Mouse (Mus musculus): ENCODE measurements around the gene Mcat. TPM values are rescaled to one million over a fixed set of nuclear protein-coding genes. Genes with fewer than 3 reads are reported as not detected.
"Not testable (repeated sequence)": the region's sequence is repeated elsewhere in the genome, so short reads cannot be mapped to it uniquely, and the experiment has no call there.

The Mcat gene
- total RNA-seq, 2 experiments from 2014 or later: 31.1 to 41.3 TPM

GRCm38 (mm10) chr15:83512489-83513281 lies 50.9 kb downstream of the Mcat start:
- DNase-seq (ENCODE audit: low spot score in 2 of 2): no peak

DNA sequence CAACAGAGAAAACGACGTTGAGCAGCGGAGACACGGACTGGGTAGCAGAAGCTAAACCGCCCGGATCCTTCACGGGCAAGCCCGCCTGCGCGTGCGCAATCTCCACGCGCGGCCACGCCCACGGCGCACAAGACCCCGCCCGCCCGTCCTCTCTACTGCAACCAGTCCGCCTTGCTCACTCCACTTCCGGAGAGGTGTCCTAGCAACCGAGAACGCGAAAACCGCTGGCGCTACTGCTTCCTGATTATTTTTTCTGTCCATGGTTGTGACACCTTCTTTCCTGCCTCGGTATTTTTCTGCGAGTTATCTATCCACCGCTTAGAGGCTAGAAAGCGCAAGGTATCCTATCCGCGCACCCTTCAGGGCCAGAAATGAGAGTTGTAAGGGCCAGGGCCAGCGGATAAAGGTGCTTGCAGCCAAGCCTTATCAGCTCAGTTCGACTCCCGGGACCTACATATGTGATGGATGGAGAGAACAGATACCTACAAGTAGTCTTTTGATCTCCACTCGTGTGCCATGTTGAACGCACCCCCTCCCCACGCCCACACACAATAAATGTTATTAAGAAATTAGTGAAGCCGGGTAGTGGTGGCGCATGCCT lies 52.7 kb downstream of the Mcat start, which contains the start of gene Ttll1:
TSS of gene Ttll1 (minus strand) at position 89 of the 601 bp plus-strand sequence.
- peak; percentile 96 for DNase-seq (ENCODE audit: low spot score in 2 of 2)

DNA sequence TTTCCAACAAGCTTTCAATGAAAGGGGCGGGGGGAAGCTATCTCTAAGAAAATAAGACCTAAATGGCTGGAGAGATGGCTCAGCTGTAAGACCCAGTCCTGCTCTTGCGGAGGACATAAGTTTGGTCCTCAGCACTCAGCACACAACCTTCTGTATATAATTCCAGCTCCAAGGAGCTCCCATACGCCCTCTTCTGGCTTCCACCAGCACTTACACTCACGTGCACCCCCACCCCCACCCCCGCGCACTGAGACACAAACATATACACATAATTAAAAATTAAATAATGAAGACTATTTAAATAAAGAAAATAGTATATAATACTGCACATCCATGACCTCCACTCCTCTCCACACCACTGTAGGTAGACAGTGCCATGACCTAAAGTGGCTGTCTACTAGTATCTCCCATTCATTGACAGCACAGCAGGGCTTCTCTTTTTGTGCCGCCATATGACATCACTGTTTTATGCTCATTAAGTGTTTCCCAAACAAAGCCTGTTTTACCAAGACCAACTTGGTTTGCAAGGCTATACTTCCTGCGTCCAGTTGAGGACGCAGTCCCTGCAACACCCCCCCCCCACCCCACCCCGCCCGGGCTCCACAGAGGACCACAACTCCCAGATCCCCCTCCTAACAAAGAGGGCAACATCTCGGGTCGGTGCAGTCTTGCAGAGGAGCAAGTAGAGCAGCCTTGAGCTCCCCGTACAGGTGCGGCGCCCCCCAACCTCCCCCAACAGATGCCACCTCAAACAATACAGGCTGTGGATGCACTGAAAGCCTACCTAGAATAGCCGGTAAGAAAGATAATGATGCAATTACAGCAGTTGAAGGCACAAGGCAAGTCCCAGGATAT lies 53.4 kb downstream of the Mcat start:
- DNase-seq (ENCODE audit: low spot score in 2 of 2): no peak

DNA sequence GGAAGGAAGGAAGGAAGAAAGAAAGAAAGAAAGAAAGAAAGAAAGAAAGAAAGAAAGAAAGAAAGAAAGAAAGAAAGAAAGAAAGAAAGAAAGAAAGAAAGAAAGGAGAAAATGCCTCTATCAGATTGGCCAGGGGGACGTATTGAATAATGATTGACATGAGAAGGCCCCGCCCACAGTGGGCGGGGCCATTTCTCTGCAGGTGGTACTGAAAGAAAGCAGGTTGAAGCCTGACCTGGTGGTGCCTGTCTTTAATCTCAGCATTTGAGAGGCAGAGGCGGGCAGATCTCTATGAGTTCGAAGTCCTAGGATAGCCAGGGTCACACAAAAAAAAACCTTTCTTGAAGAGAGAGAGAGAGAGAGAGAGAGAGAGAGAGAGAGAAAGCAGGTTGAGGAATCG lies 62.1 kb downstream of the Mcat start:
- DNase-seq (ENCODE audit: low spot score in 2 of 2): not testable (repeated sequence)

DNA sequence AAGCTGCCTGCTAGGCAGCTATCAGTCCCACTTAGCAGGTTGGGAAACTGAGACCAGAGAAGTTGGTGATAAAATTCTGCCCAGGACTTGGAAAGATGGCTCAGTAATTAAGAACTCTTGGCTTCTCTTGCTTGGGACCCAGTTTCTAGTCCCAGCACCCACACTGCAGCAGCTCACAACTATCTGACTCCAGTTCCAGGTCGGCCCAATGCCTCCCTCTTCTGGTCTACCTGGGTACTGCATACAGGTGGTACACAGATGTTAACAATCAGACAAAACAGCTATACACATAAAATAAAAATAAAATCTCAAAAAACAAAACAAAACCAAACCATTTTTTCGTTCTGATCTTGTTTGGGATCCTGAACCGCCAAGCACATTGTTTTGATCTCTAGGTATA lies 63.2 kb downstream of the Mcat start:
- peak; percentile 22 to 50 for DNase-seq (ENCODE audit: low spot score in 2 of 2)

DNA sequence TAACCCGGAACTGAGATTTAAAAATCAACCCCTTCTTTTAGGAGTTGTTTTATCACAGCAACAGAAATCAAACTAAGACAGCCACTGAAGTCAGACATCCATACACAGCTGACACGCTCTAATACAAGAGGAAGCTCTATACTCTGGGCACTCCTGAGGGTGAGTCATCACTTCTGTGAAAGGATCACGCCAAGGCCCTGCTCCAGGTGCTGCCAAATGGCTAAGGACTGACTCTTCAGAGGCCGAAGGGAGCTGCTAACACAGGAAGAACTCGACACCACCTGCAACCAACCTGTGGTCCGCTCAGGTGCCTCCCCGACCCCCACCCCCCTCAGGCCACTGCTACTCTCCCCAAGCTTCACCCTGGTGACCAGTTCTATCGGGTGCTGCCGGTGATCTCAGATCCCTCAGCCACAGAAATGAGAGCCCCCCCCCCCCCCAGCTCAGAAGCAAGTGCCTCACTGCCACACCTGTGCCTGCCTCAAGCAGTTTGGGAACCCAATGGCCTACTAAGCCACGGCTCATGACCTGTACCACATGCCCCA lies 64.3 kb downstream of the Mcat start:
- no peak for DNase-seq (ENCODE audit: low spot score in 2 of 2)

- no peak for DNase-seq (ENCODE audit: low spot score in 2 of 2)
Observed at GRCm38 (mm10) chr15:83497299-83497698, 66.3 kb downstream of the Mcat start.

Small RNA genes within 50 kb of the gene (microRNA-seq; reads per million reads assigned to microRNA genes)
- 0 reads per million in 2 experiments for gene Gm24575 (ENCODE audit: borderline number of aligned reads in 2 of 2)

Other genes with a start within 250 kb of the Mcat start
- gene Arfgap3, start 213.5 kb downstream of the Mcat start, total RNA-seq (2021): 10 to 100 TPM; 22.1 to 24.5 TPM
- 10 to 100 TPM; 88.9 to 94.8 TPM for gene Pacsin2, start 99.2 kb downstream of the Mcat start, total RNA-seq (2021)
- gene Ttll1, start 52.9 kb downstream of the Mcat start, total RNA-seq (2021): 1 to 10 TPM; 6.9 to 8.8 TPM
- gene Bik, start 36.9 kb downstream of the Mcat start, total RNA-seq (2021): 1 to 10 TPM; 3.9 to 4.8 TPM
- 100 to 1,000 TPM; 395 to 578 TPM for gene Tspo, start 195 bp downstream of the Mcat start, total RNA-seq (2021)
- gene Ttll12, start 31.4 kb upstream of the Mcat start, total RNA-seq (2021): 10 to 100 TPM; 27.9 to 30.4 TPM
- 1 to 10 TPM; 2.9 to 5.6 TPM for gene Scube1, start 161.2 kb upstream of the Mcat start, total RNA-seq (2021)
- not detected for gene Mpped1, start 215.7 kb upstream of the Mcat start, total RNA-seq (2021)

Data from adrenal gland, adult 18-20 months (tissue).